ENCODE assay signal across 15 mouse cellular contexts in the genomic region with DNA sequence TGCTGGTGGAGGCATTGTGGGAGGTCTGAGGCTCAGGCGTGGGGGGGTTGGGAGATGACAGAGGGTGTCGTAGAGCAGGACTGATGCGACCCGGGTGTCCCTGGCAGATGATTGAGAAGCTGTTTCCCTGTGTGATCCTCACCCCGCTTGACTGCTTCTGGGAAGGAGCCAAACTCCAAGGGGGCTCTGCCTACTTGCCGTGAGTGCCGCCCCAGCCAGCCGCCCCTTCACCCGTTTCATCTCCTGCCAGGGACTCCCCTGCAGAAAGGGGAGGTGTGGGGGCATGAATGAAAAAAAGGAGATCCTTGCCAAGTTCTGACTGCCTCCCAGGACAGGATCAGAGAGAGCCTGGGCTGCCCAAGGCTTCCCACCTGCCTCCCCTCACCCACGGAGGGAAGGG. TPM values are rescaled to one million over a fixed set of nuclear protein-coding genes. Genes with fewer than 3 reads are reported as not detected.
DNase-seq lines count a peak whose midpoint lies in the region; ATAC-seq and TF ChIP-seq lines count a peak whose summit lies in the region.
"Had no signal": no experiment of that assay in that cellular context is flagged by ENCODE, and none has a peak within 500 bp of the region (broad histone marks: within the 10 kb centered on the region; RNA-seq: fewer than 3 reads in every experiment).

No protein-coding gene starts in this region.

- no peaks in the 10 kb centered on the region for H3K4me1 ChIP-seq in forebrain, postnatal 0 days (ENCODE audit: insufficient read depth)
- peaks cover 7% of the 10 kb centered on the region for H3K4me1 ChIP-seq in forebrain, embryonic 16.5 days (replicated peaks; ENCODE audit: control insufficient read depth, insufficient read depth, low read length)
- H3K4me1 ChIP-seq in limb, embryonic 14.5 days (ENCODE audit: control insufficient read depth, insufficient read depth, low read length) = no peaks in the 10 kb centered on the region
- peaks cover 9% of the 10 kb centered on the region for H3K4me1 ChIP-seq in limb, embryonic 10.5 days
- H3K4me1 ChIP-seq in ES-E14 (ENCODE audit: control insufficient read depth in 2 of 2, insufficient read depth in 2 of 2, low read length in 2 of 2, poor library complexity in 1 of 2) = peaks cover 2 to 53% of the 10 kb centered on the region in 2 experiments; a peak in 2 of 4 replicates
- peaks cover 43% of the 10 kb centered on the region for H3K4me1 ChIP-seq in embryonic facial prominence, embryonic 15.5 days
- H3K4me1 ChIP-seq in heart, adult 2 months (ENCODE audit: control insufficient read depth, insufficient read depth, low read length) = peaks cover 1% of the 10 kb centered on the region; the same call in 1 of the 2 replicates

- H3K9ac ChIP-seq in forebrain, postnatal 0 days = peak overlapping the region; percentile 25; the same call in 1 of the 2 replicates
- no peak overlapping the region for H3K9ac ChIP-seq in forebrain, embryonic 16.5 days (replicated peaks; ENCODE audit: low read depth, low read length)
- peak overlapping the region; percentile 12; the same call in 1 of the 2 replicates for H3K9ac ChIP-seq in limb, embryonic 14.5 days (ENCODE audit: low read depth, low read length, severe bottlenecking)
- H3K9ac ChIP-seq in ES-E14 (ENCODE audit: insufficient read depth, low read depth, low read length, poor library complexity, severe bottlenecking) = peak overlapping the region; percentile 18; the same call in 1 of the 2 replicates
- no peak overlapping the region for H3K9ac ChIP-seq in embryonic facial prominence, embryonic 15.5 days
- no peak overlapping the region for H3K9ac ChIP-seq in heart, adult 2 months (ENCODE audit: low read depth, low read length)

- no peak for ATAC-seq in forebrain, postnatal 0 days
- ATAC-seq in forebrain, embryonic 16.5 days = no peak
- no peak for ATAC-seq in limb, embryonic 14.5 days (ENCODE audit: low FRiP score, low read depth)
- no peak for ATAC-seq in embryonic facial prominence, embryonic 15.5 days (ENCODE audit: insufficient number of reproducible peaks, low FRiP score, low TSS enrichment, low read depth)
- ATAC-seq: lung, postnatal 0 days had no signal

- H3K4me3 ChIP-seq in forebrain, postnatal 0 days (ENCODE audit: low read depth, low read length) = no peak overlapping the region
- no peak overlapping the region for H3K4me3 ChIP-seq in forebrain, embryonic 16.5 days (replicated peaks; ENCODE audit: low read length)
- no peak overlapping the region for H3K4me3 ChIP-seq in limb, embryonic 14.5 days (replicated peaks; ENCODE audit: low read length)
- H3K4me3 ChIP-seq in limb, embryonic 10.5 days = no peak overlapping the region
- no peak overlapping the region for H3K4me3 ChIP-seq in ES-E14 (ENCODE audit: insufficient read depth in 1 of 2, low read depth in 1 of 2, low read length in 2 of 2, poor library complexity in 1 of 2, severe bottlenecking in 1 of 2)
- H3K4me3 ChIP-seq in embryonic facial prominence, embryonic 15.5 days (replicated peaks) = no peak overlapping the region
- no peak overlapping the region for H3K4me3 ChIP-seq in heart, adult 2 months

- no peak for TF ChIP-seq CTCF in forebrain, postnatal 0 days (IDR thresholded peaks at IDR 0.05; ENCODE audit: low read depth)
- no peak for TF ChIP-seq CTCF in heart, adult 2 months (IDR thresholded peaks at IDR 0.05)

- H3K4me2 ChIP-seq in forebrain, postnatal 0 days (ENCODE audit: low read depth) = no peak overlapping the region
- H3K4me2 ChIP-seq in forebrain, embryonic 16.5 days (ENCODE audit: low read length) = no peak overlapping the region
- no peak overlapping the region for H3K4me2 ChIP-seq in limb, embryonic 14.5 days (replicated peaks; ENCODE audit: low read depth, low read length, severe bottlenecking)
- H3K4me2 ChIP-seq in embryonic facial prominence, embryonic 15.5 days (replicated peaks) = 0 out of 2 replicates have a peak overlapping the region, but pooled peaks have one; percentile 6
- H3K4me2 ChIP-seq: liver, embryonic 11.5 days had no signal

- no peaks in the 10 kb centered on the region for H3K79me2 ChIP-seq in heart, adult 2 months (replicated peaks; ENCODE audit: control insufficient read depth, insufficient read depth, low read length)

- intact Hi-C loops in heart, adult 2 months (cut with DNase I) = no loop called here

- peaks cover 26% of the 10 kb centered on the region for H3K36me3 ChIP-seq in forebrain, postnatal 0 days (ENCODE audit: insufficient read depth)
- H3K36me3 ChIP-seq in forebrain, embryonic 16.5 days (ENCODE audit: control insufficient read depth, insufficient read depth) = no peaks in the 10 kb centered on the region
- H3K36me3 ChIP-seq in limb, embryonic 14.5 days (ENCODE audit: control insufficient read depth, insufficient read depth, low read length) = peaks cover 24% of the 10 kb centered on the region; the same call in 1 of the 2 replicates
- H3K36me3 ChIP-seq in limb, embryonic 10.5 days = peaks cover 81% of the 10 kb centered on the region
- peaks cover 29% of the 10 kb centered on the region for H3K36me3 ChIP-seq in ES-E14 (ENCODE audit: control insufficient read depth, insufficient read depth, low read length, poor library complexity, severe bottlenecking)
- H3K36me3 ChIP-seq in embryonic facial prominence, embryonic 15.5 days = peaks cover 24% of the 10 kb centered on the region
- no peaks in the 10 kb centered on the region for H3K36me3 ChIP-seq in heart, adult 2 months (ENCODE audit: control insufficient read depth, insufficient read depth, low read length)

- H3K9me3 ChIP-seq in forebrain, postnatal 0 days (ENCODE audit: low read length) = no peaks in the 10 kb centered on the region
- no peaks in the 10 kb centered on the region for H3K9me3 ChIP-seq in forebrain, embryonic 16.5 days (ENCODE audit: control insufficient read depth, low read length)
- no peaks in the 10 kb centered on the region for H3K9me3 ChIP-seq in limb, embryonic 14.5 days (ENCODE audit: control insufficient read depth, low read length)
- no peaks in the 10 kb centered on the region for H3K9me3 ChIP-seq in limb, embryonic 10.5 days (replicated peaks)
- no peaks in the 10 kb centered on the region for H3K9me3 ChIP-seq in ES-E14 (ENCODE audit: control insufficient read depth, insufficient read depth, low read depth, low read length)
- H3K9me3 ChIP-seq in embryonic facial prominence, embryonic 15.5 days (replicated peaks) = no peaks in the 10 kb centered on the region

- TF ChIP-seq POLR2A in limb, embryonic 14.5 days (IDR thresholded peaks at IDR 0.05; ENCODE audit: borderline replicate concordance, extremely low read depth, insufficient read depth, insufficient read length) = no peak
- TF ChIP-seq POLR2A in heart, adult 2 months (IDR thresholded peaks at IDR 0.05; ENCODE audit: insufficient read depth, low read depth, low read length) = no peak

- H3K27ac ChIP-seq in forebrain, postnatal 0 days (ENCODE audit: low read depth, low read length) = no peak overlapping the region
- no peak overlapping the region for H3K27ac ChIP-seq in forebrain, embryonic 16.5 days (ENCODE audit: low read length)
- H3K27ac ChIP-seq in limb, embryonic 14.5 days (replicated peaks; ENCODE audit: low read depth, low read length) = no peak overlapping the region
- H3K27ac ChIP-seq in limb, embryonic 10.5 days = no peak overlapping the region
- no peak overlapping the region for H3K27ac ChIP-seq in ES-E14 (ENCODE audit: insufficient read depth, low read depth, low read length, poor library complexity, severe bottlenecking)
- 0 out of 2 replicates have a peak overlapping the region, but pooled peaks have one; percentile 29 for H3K27ac ChIP-seq in embryonic facial prominence, embryonic 15.5 days (replicated peaks)
- no peak overlapping the region for H3K27ac ChIP-seq in heart, adult 2 months

- H3K27me3 ChIP-seq in forebrain, postnatal 0 days (ENCODE audit: insufficient read depth, low read length) = no peaks in the 10 kb centered on the region
- H3K27me3 ChIP-seq in forebrain, embryonic 16.5 days (replicated peaks; ENCODE audit: control insufficient read depth, insufficient read depth, low read length) = no peaks in the 10 kb centered on the region
- no peaks in the 10 kb centered on the region for H3K27me3 ChIP-seq in limb, embryonic 14.5 days (ENCODE audit: control insufficient read depth, insufficient read depth, low read length)
- H3K27me3 ChIP-seq in limb, embryonic 10.5 days (ENCODE audit: low read depth, poor library complexity, severe bottlenecking) = no peaks in the 10 kb centered on the region
- no peaks in the 10 kb centered on the region for H3K27me3 ChIP-seq in embryonic facial prominence, embryonic 15.5 days
- H3K27me3 ChIP-seq in heart, adult 2 months (ENCODE audit: control insufficient read depth, insufficient read depth, low read length) = no peaks in the 10 kb centered on the region

- DNase-seq in forebrain, postnatal 0 days = no peak
- DNase-seq in limb, embryonic 14.5 days (ENCODE audit: low spot score) = no peak
- DNase-seq in limb, embryonic 10.5 days (ENCODE audit: low spot score) = no peak
- DNase-seq in ES-E14 (ENCODE audit: low read depth, low spot score) = no peak
- DNase-seq in MN1 (ENCODE audit: low spot score) = no peak
- no peak for DNase-seq in heart, adult 2 months
- DNase-seq: cerebellum, postnatal 25 days; right cerebral cortex, postnatal 4 days; thymus, postnatal 25 days had no signal

- in situ Hi-C loops in ES-E14 (cut with MboI; ENCODE audit: low sequenced_read_pairs in 2 of 2, unreplicated experiment in 2 of 2) = no loop called here

- 43% methylated on average over 10 of the region's 10 CpGs for WGBS in forebrain, postnatal 0 days
- WGBS in forebrain, embryonic 16.5 days = 52% methylated on average over 10 of the region's 10 CpGs
- 72% methylated on average over 10 of the region's 10 CpGs for WGBS in limb, embryonic 14.5 days
- 71% methylated on average over 10 of the region's 10 CpGs for WGBS in limb, embryonic 10.5 days
- WGBS in embryonic facial prominence, embryonic 15.5 days = 30% methylated on average over 10 of the region's 10 CpGs
- 68% methylated on average over 10 of the region's 10 CpGs for WGBS in heart, adult 2 months

- TF ChIP-seq EP300 in heart, adult 2 months (IDR thresholded peaks at IDR 0.05; ENCODE audit: insufficient read depth, low read depth, low read length) = no peak

RNA-seq across cellular contexts. Expression of gene Ptch2, which starts 9.3 kb away (rescaled TPM):
- total RNA-seq in forebrain, postnatal 0 days (2014; rRNA removed) = 4.0 and 8.6 TPM in 2 replicates
- polyA plus RNA-seq in forebrain, postnatal 0 days (2015; fragmentation: Nextera tagmentation; extraction: Ambion mirVana) = 0.96 and 1.9 TPM in 2 replicates
- 2.9 and 5.5 TPM in 2 replicates for polyA plus RNA-seq in forebrain, embryonic 16.5 days (2015; fragmentation: Nextera tagmentation; extraction: Ambion mirVana)
- 24.0 and 37.5 TPM in 2 replicates for polyA plus RNA-seq in limb, embryonic 14.5 days (2012; rRNA removed)
- 11.2 and 11.4 TPM in 2 replicates for polyA plus RNA-seq in limb, embryonic 14.5 days (2014; fragmentation: Nextera tagmentation; extraction: Ambion mirVana)
- polyA plus RNA-seq in limb, embryonic 10.5 days (2016; fragmentation: Nextera tagmentation; extraction: Ambion mirVana) = 8.4 and 9.0 TPM in 2 replicates
- 28.2 and 80.0 TPM in 2 replicates for total RNA-seq in ES-E14 (2012; rRNA removed)
- 20.8 and 22.5 TPM in 2 replicates for polyA plus RNA-seq in embryonic facial prominence, embryonic 15.5 days (2015; fragmentation: Nextera tagmentation; extraction: Ambion mirVana)
- under 1 TPM; 0.70 to 0.86 TPM for total RNA-seq in heart, adult 2 months (2021)
- 2.4 and 3.2 TPM in 2 replicates for polyA plus RNA-seq in heart, adult 2 months (2012; rRNA removed)

RNA-seq across cellular contexts. Expression of gene Btbd19, which starts 20.4 kb away (rescaled TPM):
- total RNA-seq in forebrain, postnatal 0 days (2014; rRNA removed) = 5.5 and 11.4 TPM in 2 replicates
- 4.1 and 6.0 TPM in 2 replicates for polyA plus RNA-seq in forebrain, postnatal 0 days (2015; fragmentation: Nextera tagmentation; extraction: Ambion mirVana)
- 4.3 and 4.8 TPM in 2 replicates for polyA plus RNA-seq in forebrain, embryonic 16.5 days (2015; fragmentation: Nextera tagmentation; extraction: Ambion mirVana)
- polyA plus RNA-seq in limb, embryonic 14.5 days (2012; rRNA removed) = 16.0 and 23.0 TPM in 2 replicates
- 5.0 and 6.2 TPM in 2 replicates for polyA plus RNA-seq in limb, embryonic 14.5 days (2014; fragmentation: Nextera tagmentation; extraction: Ambion mirVana)
- polyA plus RNA-seq in limb, embryonic 10.5 days (2016; fragmentation: Nextera tagmentation; extraction: Ambion mirVana) = 5.5 and 5.9 TPM in 2 replicates
- total RNA-seq in ES-E14 (2012; rRNA removed) = 51.2 and 87.1 TPM in 2 replicates
- polyA plus RNA-seq in embryonic facial prominence, embryonic 15.5 days (2015; fragmentation: Nextera tagmentation; extraction: Ambion mirVana) = 13.2 and 13.5 TPM in 2 replicates
- 1 to 10 TPM; 2.9 to 3.2 TPM for total RNA-seq in heart, adult 2 months (2021)
- 6.6 and 12.2 TPM in 2 replicates for polyA plus RNA-seq in heart, adult 2 months (2012; rRNA removed)

RNA-seq across cellular contexts. Expression of gene Tctex1d4, which starts 21.5 kb away (rescaled TPM):
- 3.1 and 6.2 TPM in 2 replicates for total RNA-seq in forebrain, postnatal 0 days (2014; rRNA removed)
- 1.3 and 1.7 TPM in 2 replicates for polyA plus RNA-seq in forebrain, postnatal 0 days (2015; fragmentation: Nextera tagmentation; extraction: Ambion mirVana)
- 0.35 and 0.53 TPM in 2 replicates for polyA plus RNA-seq in forebrain, embryonic 16.5 days (2015; fragmentation: Nextera tagmentation; extraction: Ambion mirVana)
- 0.10 and 0.14 TPM in 2 replicates for polyA plus RNA-seq in limb, embryonic 14.5 days (2012; rRNA removed)
- not detected in 2 replicates for polyA plus RNA-seq in limb, embryonic 14.5 days (2014; fragmentation: Nextera tagmentation; extraction: Ambion mirVana)
- not detected in 2 replicates for polyA plus RNA-seq in limb, embryonic 10.5 days (2016; fragmentation: Nextera tagmentation; extraction: Ambion mirVana)
- total RNA-seq in ES-E14 (2012; rRNA removed) = 0.49 and 1.2 TPM in 2 replicates
- polyA plus RNA-seq in embryonic facial prominence, embryonic 15.5 days (2015; fragmentation: Nextera tagmentation; extraction: Ambion mirVana) = 3.0 and 6.1 TPM in 2 replicates
- total RNA-seq in heart, adult 2 months (2021) = not detected
- polyA plus RNA-seq in heart, adult 2 months (2012; rRNA removed) = 0.29 and 4.2 TPM in 2 replicates
- total RNA-seq: left cerebral cortex, adult 8-10 months had no signal
- polyA plus RNA-seq: intestine, embryonic 14.5 days; liver, embryonic 11.5 days had no signal

RNA-seq across cellular contexts. Expression of gene Plk3, which starts 28.6 kb away (rescaled TPM):
- 10.2 and 16.9 TPM in 2 replicates for total RNA-seq in forebrain, postnatal 0 days (2014; rRNA removed)
- polyA plus RNA-seq in forebrain, postnatal 0 days (2015; fragmentation: Nextera tagmentation; extraction: Ambion mirVana) = 14.4 and 18.2 TPM in 2 replicates
- 9.6 and 10.2 TPM in 2 replicates for polyA plus RNA-seq in forebrain, embryonic 16.5 days (2015; fragmentation: Nextera tagmentation; extraction: Ambion mirVana)
- polyA plus RNA-seq in limb, embryonic 14.5 days (2012; rRNA removed) = 7.3 and 8.9 TPM in 2 replicates
- 4.7 and 5.8 TPM in 2 replicates for polyA plus RNA-seq in limb, embryonic 14.5 days (2014; fragmentation: Nextera tagmentation; extraction: Ambion mirVana)
- polyA plus RNA-seq in limb, embryonic 10.5 days (2016; fragmentation: Nextera tagmentation; extraction: Ambion mirVana) = 2.5 and 3.5 TPM in 2 replicates
- 26.7 and 28.3 TPM in 2 replicates for total RNA-seq in ES-E14 (2012; rRNA removed)
- 7.7 and 8.1 TPM in 2 replicates for polyA plus RNA-seq in embryonic facial prominence, embryonic 15.5 days (2015; fragmentation: Nextera tagmentation; extraction: Ambion mirVana)
- total RNA-seq in heart, adult 2 months (2021) = 1 to 10 TPM; 1.4 to 1.9 TPM
- 4.5 and 4.7 TPM in 2 replicates for polyA plus RNA-seq in heart, adult 2 months (2012; rRNA removed)

RNA-seq across cellular contexts. Expression of gene Rps8, which starts 50.9 kb away (rescaled TPM):
- total RNA-seq in forebrain, postnatal 0 days (2014; rRNA removed) = 784 and 1,295 TPM in 2 replicates
- 481 and 630 TPM in 2 replicates for polyA plus RNA-seq in forebrain, postnatal 0 days (2015; fragmentation: Nextera tagmentation; extraction: Ambion mirVana)
- polyA plus RNA-seq in forebrain, embryonic 16.5 days (2015; fragmentation: Nextera tagmentation; extraction: Ambion mirVana) = 418 and 427 TPM in 2 replicates
- 1,144 and 1,706 TPM in 2 replicates for polyA plus RNA-seq in limb, embryonic 14.5 days (2012; rRNA removed)
- polyA plus RNA-seq in limb, embryonic 14.5 days (2014; fragmentation: Nextera tagmentation; extraction: Ambion mirVana) = 1,276 and 1,329 TPM in 2 replicates
- 842 and 1,039 TPM in 2 replicates for polyA plus RNA-seq in limb, embryonic 10.5 days (2016; fragmentation: Nextera tagmentation; extraction: Ambion mirVana)
- total RNA-seq in ES-E14 (2012; rRNA removed) = 3,133 and 3,400 TPM in 2 replicates
- 934 and 968 TPM in 2 replicates for polyA plus RNA-seq in embryonic facial prominence, embryonic 15.5 days (2015; fragmentation: Nextera tagmentation; extraction: Ambion mirVana)
- 100 to 1,000 TPM; 553 to 608 TPM for total RNA-seq in heart, adult 2 months (2021)
- 315 and 381 TPM in 2 replicates for polyA plus RNA-seq in heart, adult 2 months (2012; rRNA removed)

Comparison
In these comparisons a context has a peak if more than half of its experiments do, and no peak if none do; other contexts are left out.
1. H3K9ac ChIP-seq: peak in forebrain, postnatal 0 days (single experiment), limb, embryonic 14.5 days (single experiment) and ES-E14 (single experiment); none in forebrain, embryonic 16.5 days (single experiment), embryonic facial prominence, embryonic 15.5 days (single experiment) and heart, adult 2 months (single experiment).